Mouse (Mus musculus) embryonic fibroblast, embryonic 13.5 days (primary cell): ENCODE results near the gene Sowaha. TPM values are rescaled to one million over a fixed set of nuclear protein-coding genes. Genes with fewer than 3 reads are reported as not detected.

Experiments used
- H3K27ac ChIP-seq: 2 replicates; pipeline ENCODE4 v1.5.1; 2012; ENCODE audit warnings: low read length, control low read depth, inconsistent platforms; ENCODE audit not compliant: insufficient read depth
- H3K4me1 ChIP-seq: 2 replicates; pipeline ENCODE4 v1.6.1; 2011; ENCODE audit warnings: low read length; ENCODE audit not compliant: control insufficient read depth, insufficient read depth
- H3K4me3 ChIP-seq: 2 replicates; pipeline ENCODE4 v1.5.1; 2011; ENCODE audit warnings: mild to moderate bottlenecking, control low read depth, low read length; ENCODE audit not compliant: insufficient read depth
- CTCF ChIP-seq: IDR thresholded peaks from 2 replicates; pipeline ENCODE4 v1.5.1; 2011; ENCODE audit warnings: mild to moderate bottlenecking, control low read depth, low read length, moderate library complexity, borderline replicate concordance; ENCODE audit not compliant: insufficient read depth
- POLR2A ChIP-seq: IDR thresholded peaks from 2 replicates; pipeline ENCODE4 v1.6.1; 2011; ENCODE audit warnings: low read depth, mild to moderate bottlenecking, control low read depth, low read length, moderate library complexity
- polyA plus RNA-seq: library from polyadenylated mRNA; stranded (reverse); fragments of >200 nt; gene quantifications from 2 replicates; pipeline ENCODE4 v1.2.4, GENCODE M21; 2011; ENCODE audit warnings: low read depth; ENCODE audit not compliant: missing spikeins, insufficient read length

Sowaha gene
- polyA plus RNA-seq, 1 experiment: not detected

GRCm38 (mm10) chr11:53491954-53492401 is 11.9 kb upstream of the Sowaha start:
- H3K4me3 ChIP-seq: no peak overlapping the region
- H3K4me1 ChIP-seq: no peaks in the 10 kb centered on the region
- no peak for TF ChIP-seq CTCF
- TF ChIP-seq POLR2A: no peak
- H3K27ac ChIP-seq: no peak overlapping the region

DNA sequence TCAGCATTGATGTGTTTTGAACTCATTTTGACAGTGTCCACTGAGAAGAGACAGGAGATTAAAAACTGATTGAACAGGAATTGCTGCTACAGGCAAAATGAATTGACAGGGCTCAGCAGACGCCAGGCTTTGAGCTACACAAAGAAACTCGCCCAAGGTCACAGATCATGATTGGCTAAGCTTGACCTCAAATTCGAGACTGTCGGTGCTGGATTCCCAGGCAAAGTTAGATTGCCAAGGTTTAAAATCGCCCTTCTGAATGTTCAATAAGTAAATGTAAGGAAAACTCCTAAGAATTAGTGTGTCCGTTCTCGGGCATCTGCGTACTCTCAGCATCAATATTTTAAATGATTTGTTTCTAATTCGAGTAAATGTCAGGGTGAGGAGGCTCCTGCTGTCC is 9.3 kb upstream of the Sowaha start:
- Histone ChIP-seq H3K4me1 (no peaks in the 10 kb centered on the region), H3K4me3 (no peak overlapping the region), H3K27ac (no peak overlapping the region)
- TF ChIP-seq CTCF: no peak
- no peak for TF ChIP-seq POLR2A

- TF ChIP-seq CTCF: no peak
- TF ChIP-seq POLR2A: no peak
- Histone ChIP-seq H3K27ac (no peak overlapping the region), H3K4me1 (no peaks in the 10 kb centered on the region), H3K4me3 (no peak overlapping the region)
Measured at GRCm38 (mm10) chr11:53489007-53489406, 8.9 kb upstream of the Sowaha start.

DNA sequence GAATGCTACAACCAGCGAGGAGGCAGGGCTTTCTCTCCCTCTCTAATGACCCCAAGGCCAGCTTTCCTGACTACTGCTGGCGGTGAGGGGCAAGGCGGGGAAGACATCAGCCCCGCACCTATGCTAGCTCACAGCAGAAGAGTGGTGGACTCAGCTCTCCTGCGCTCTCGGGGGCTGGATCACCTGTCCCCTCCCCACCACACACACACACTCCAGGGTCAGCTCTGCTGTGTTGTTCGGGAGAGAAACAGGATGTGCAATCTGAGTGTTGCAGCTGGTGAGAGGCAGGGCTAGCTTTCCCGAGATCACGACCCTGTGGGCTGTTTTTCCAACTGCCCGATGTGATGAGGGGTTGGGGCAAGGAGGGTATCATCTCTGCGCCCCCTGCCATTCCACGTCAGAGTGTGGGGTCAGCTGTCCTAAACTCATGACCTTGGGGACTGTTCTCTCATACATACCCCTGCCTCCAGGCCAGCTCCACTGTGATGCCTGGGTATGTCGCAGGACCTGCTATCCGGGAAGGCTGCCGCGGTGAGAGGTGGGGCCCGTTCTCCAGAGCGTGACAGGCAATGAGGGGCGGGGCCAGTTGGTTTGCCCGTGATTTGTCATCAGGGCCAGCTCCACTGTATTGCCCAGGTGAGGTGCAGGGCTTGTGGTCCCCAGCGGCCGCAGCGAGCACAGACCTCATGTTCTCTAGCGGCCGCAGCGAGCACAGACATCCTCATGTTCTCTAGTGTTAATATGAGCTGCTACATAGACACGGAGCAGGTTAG is 6.9 kb upstream of the Sowaha start:
- no peaks in the 10 kb centered on the region for H3K4me1 ChIP-seq
- no peak overlapping the region for H3K27ac ChIP-seq
- no peak overlapping the region for H3K4me3 ChIP-seq
- TF ChIP-seq POLR2A (no peak), CTCF (no peak)

DNA sequence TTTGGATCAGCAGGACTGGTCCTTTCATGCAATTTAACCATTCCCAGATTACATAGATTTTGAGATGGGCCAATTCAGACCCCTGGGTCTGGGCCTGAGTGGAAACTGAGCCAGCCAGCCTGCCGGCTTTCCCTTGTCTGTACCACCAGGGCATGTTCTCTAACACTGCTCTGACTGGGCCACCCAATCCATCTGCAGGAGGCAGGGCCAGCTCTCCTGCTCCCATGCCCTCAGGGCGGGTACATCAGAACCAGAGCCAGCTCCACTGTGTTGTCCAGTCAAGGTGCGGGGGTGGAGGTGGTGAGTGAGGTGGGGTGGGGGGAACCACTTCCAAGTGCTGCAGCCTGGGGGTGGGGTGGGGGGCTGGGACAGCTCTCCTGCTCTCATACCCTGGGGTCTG is 6.3 kb upstream of the Sowaha start:
- Histone ChIP-seq H3K4me1 (no peaks in the 10 kb centered on the region), H3K27ac (no peak overlapping the region), H3K4me3 (no peak overlapping the region)
- TF ChIP-seq POLR2A: no peak
- TF ChIP-seq CTCF: no peak

GRCm38 (mm10) chr11:53485719-53486118 is 5.6 kb upstream of the Sowaha start:
- no peaks in the 10 kb centered on the region for H3K4me1 ChIP-seq
- no peak overlapping the region for H3K27ac ChIP-seq
- no peak for TF ChIP-seq CTCF
- TF ChIP-seq POLR2A: no peak
- no peak overlapping the region for H3K4me3 ChIP-seq

GRCm38 (mm10) chr11:53483159-53483891 is 3.3 kb upstream of the Sowaha start:
- Histone ChIP-seq H3K27ac (no peak overlapping the region), H3K4me3 (no peak overlapping the region), H3K4me1 (no peaks in the 10 kb centered on the region)
- TF ChIP-seq CTCF: no peak
- TF ChIP-seq POLR2A: no peak

GRCm38 (mm10) chr11:53481088-53481730 is 1.1 kb upstream of the Sowaha start:
- TF ChIP-seq CTCF (no peak), POLR2A (no peak)
- Histone ChIP-seq H3K4me1 (no peaks in the 10 kb centered on the region), H3K4me3 (no peak overlapping the region), H3K27ac (no peak overlapping the region)

GRCm38 (mm10) chr11:53479171-53479782 is 797 bp downstream of the Sowaha start:
- TF ChIP-seq CTCF (no peak), POLR2A (no peak)
- Histone ChIP-seq H3K27ac (no peak overlapping the region), H3K4me1 (no peaks in the 10 kb centered on the region), H3K4me3 (0 out of 2 replicates have a peak overlapping the region, but pooled peaks have one; percentile 4)
